Mouse (Mus musculus): ENCODE results near the gene Rnf169. TPM values are rescaled to one million over a fixed set of nuclear protein-coding genes. Genes with fewer than 3 reads are reported as not detected.
"Not testable (repeated sequence)": the region's sequence is repeated elsewhere in the genome, so short reads cannot be mapped to it uniquely, and the experiment has no call there.

The Rnf169 gene
- total and polyA plus RNA-seq, 2 experiments from 2014 or later = 3.6 to 17.1 TPM

GRCm38 (mm10) chr7:99978041-99978440 lies 2.2 kb downstream of the Rnf169 start:
- Histone ChIP-seq H3K4me1 (ENCODE audit: insufficient read depth, low read length) (peaks cover 6% of the 10 kb centered on the region; the same call in 1 of the 2 replicates), H3K27me3 (ENCODE audit: insufficient read depth, low read length) (no peaks in the 10 kb centered on the region), H3K36me3 (ENCODE audit: insufficient read depth, low read length) (no peaks in the 10 kb centered on the region), H3K4me2 (ENCODE audit: low read depth, low read length, poor library complexity, severe bottlenecking) (no peak overlapping the region), H3K9ac (replicated peaks; ENCODE audit: low read length, poor library complexity, severe bottlenecking) (no peak overlapping the region), H3K9me3 (ENCODE audit: low read length) (no peaks in the 10 kb centered on the region), H3K27ac (ENCODE audit: low read depth, low read length) (no peak overlapping the region), H3K4me3 (ENCODE audit: low read depth, low read length) (no peak overlapping the region)
- no peak for TF ChIP-seq CTCF (IDR thresholded peaks at IDR 0.05)
- ATAC-seq (ENCODE audit: low FRiP score) = no peak
- DNase-seq (ENCODE audit: low spot score) = no peak
- WGBS = 92% methylated on average over 2 of the region's 2 CpGs

GRCm38 (mm10) chr7:99975819-99976575 lies 4.3 kb downstream of the Rnf169 start:
- no peak overlapping the region for H3K27ac ChIP-seq (ENCODE audit: low read depth, low read length)
- no peak for TF ChIP-seq CTCF (IDR thresholded peaks at IDR 0.05)
- 93% methylated on average over 5 of the region's 5 CpGs for WGBS
- H3K4me3 ChIP-seq (ENCODE audit: low read depth, low read length) = no peak overlapping the region
- no peaks in the 10 kb centered on the region for H3K36me3 ChIP-seq (ENCODE audit: insufficient read depth, low read length)
- H3K4me1 ChIP-seq (ENCODE audit: insufficient read depth, low read length) = peaks cover 6% of the 10 kb centered on the region; the same call in 1 of the 2 replicates
- DNase-seq (ENCODE audit: low spot score) (no peak), ATAC-seq (ENCODE audit: low FRiP score) (no peak)
- no peak overlapping the region for H3K9ac ChIP-seq (replicated peaks; ENCODE audit: low read length, poor library complexity, severe bottlenecking)
- no peak overlapping the region for H3K4me2 ChIP-seq (ENCODE audit: low read depth, low read length, poor library complexity, severe bottlenecking)
- no peaks in the 10 kb centered on the region for H3K27me3 ChIP-seq (ENCODE audit: insufficient read depth, low read length)
- no peaks in the 10 kb centered on the region for H3K9me3 ChIP-seq (ENCODE audit: low read length)

- 79% methylated on average over 10 of the region's 10 CpGs for WGBS
- H3K4me1 ChIP-seq (ENCODE audit: insufficient read depth, low read length) = peaks cover 6% of the 10 kb centered on the region; the same call in 1 of the 2 replicates
- H3K27me3 ChIP-seq (ENCODE audit: insufficient read depth, low read length) = no peaks in the 10 kb centered on the region
- H3K4me2 ChIP-seq (ENCODE audit: low read depth, low read length, poor library complexity, severe bottlenecking) = no peak overlapping the region
- H3K4me3 ChIP-seq (ENCODE audit: low read depth, low read length) = no peak overlapping the region
- H3K9me3 ChIP-seq (ENCODE audit: low read length) = no peaks in the 10 kb centered on the region
- no peak overlapping the region for H3K9ac ChIP-seq (replicated peaks; ENCODE audit: low read length, poor library complexity, severe bottlenecking)
- no peak for ATAC-seq (ENCODE audit: low FRiP score)
- no peaks in the 10 kb centered on the region for H3K36me3 ChIP-seq (ENCODE audit: insufficient read depth, low read length)
- H3K27ac ChIP-seq (ENCODE audit: low read depth, low read length) = no peak overlapping the region
- no peak for DNase-seq (ENCODE audit: low spot score)
- TF ChIP-seq CTCF (IDR thresholded peaks at IDR 0.05) = no peak
Observed at GRCm38 (mm10) chr7:99974208-99974970, 5.9 kb downstream of the Rnf169 start.

GRCm38 (mm10) chr7:99972912-99973311 lies 7.3 kb downstream of the Rnf169 start:
- not testable (repeated sequence) for H3K9me3 ChIP-seq (ENCODE audit: low read length); H3K27ac ChIP-seq (ENCODE audit: low read depth, low read length); H3K4me1 ChIP-seq (ENCODE audit: insufficient read depth, low read length); H3K9ac ChIP-seq (replicated peaks; ENCODE audit: low read length, poor library complexity, severe bottlenecking); H3K4me3 ChIP-seq (ENCODE audit: low read depth, low read length); H3K27me3 ChIP-seq (ENCODE audit: insufficient read depth, low read length); ATAC-seq (ENCODE audit: low FRiP score); H3K4me2 ChIP-seq (ENCODE audit: low read depth, low read length, poor library complexity, severe bottlenecking); DNase-seq (ENCODE audit: low spot score); H3K36me3 ChIP-seq (ENCODE audit: insufficient read depth, low read length)
- WGBS = 85% methylated on average over 3 of the region's 3 CpGs

- Histone ChIP-seq H3K4me3 (ENCODE audit: low read depth, low read length) (no peak overlapping the region), H3K36me3 (ENCODE audit: insufficient read depth, low read length) (no peaks in the 10 kb centered on the region), H3K27me3 (ENCODE audit: insufficient read depth, low read length) (no peaks in the 10 kb centered on the region), H3K4me2 (ENCODE audit: low read depth, low read length, poor library complexity, severe bottlenecking) (no peak overlapping the region), H3K27ac (ENCODE audit: low read depth, low read length) (no peak overlapping the region), H3K9ac (replicated peaks; ENCODE audit: low read length, poor library complexity, severe bottlenecking) (no peak overlapping the region), H3K9me3 (ENCODE audit: low read length) (no peaks in the 10 kb centered on the region), H3K4me1 (ENCODE audit: insufficient read depth, low read length) (peaks cover 4% of the 10 kb centered on the region; the same call in 1 of the 2 replicates)
- 68% methylated on average over 2 of the region's 2 CpGs for WGBS
- DNase-seq (ENCODE audit: low spot score) (no peak), ATAC-seq (ENCODE audit: low FRiP score) (no peak)
- no peak for TF ChIP-seq CTCF (IDR thresholded peaks at IDR 0.05)
Observed at GRCm38 (mm10) chr7:99971926-99972325, 8.3 kb downstream of the Rnf169 start.

GRCm38 (mm10) chr7:99969151-99969550 lies 11.1 kb downstream of the Rnf169 start:
- H3K4me3 ChIP-seq (ENCODE audit: low read depth, low read length) = no peak overlapping the region
- no peak overlapping the region for H3K27ac ChIP-seq (ENCODE audit: low read depth, low read length)
- 74% methylated on average over 4 of the region's 4 CpGs for WGBS
- TF ChIP-seq CTCF (IDR thresholded peaks at IDR 0.05) = no peak
- no peak overlapping the region for H3K4me2 ChIP-seq (ENCODE audit: low read depth, low read length, poor library complexity, severe bottlenecking)
- H3K27me3 ChIP-seq (ENCODE audit: insufficient read depth, low read length) = no peaks in the 10 kb centered on the region
- H3K9me3 ChIP-seq (ENCODE audit: low read length) = no peaks in the 10 kb centered on the region
- no peak for DNase-seq (ENCODE audit: low spot score)
- no peaks in the 10 kb centered on the region for H3K36me3 ChIP-seq (ENCODE audit: insufficient read depth, low read length)
- ATAC-seq (ENCODE audit: low FRiP score) = no peak
- H3K9ac ChIP-seq (replicated peaks; ENCODE audit: low read length, poor library complexity, severe bottlenecking) = no peak overlapping the region
- peaks cover 18% of the 10 kb centered on the region for H3K4me1 ChIP-seq (ENCODE audit: insufficient read depth, low read length)

Measured in midbrain, postnatal 0 days (tissue).